Mouse (Mus musculus) intestine, embryonic 14.5 days (tissue): Measurements from ENCODE around the gene Tmem143. TPM values are rescaled to one million over a fixed set of nuclear protein-coding genes. Genes with fewer than 3 reads are reported as not detected.
A peak's percentile ranks its signal among the peaks of the same experiment; 100 is the strongest.
"Not testable (repeated sequence)": the region's sequence is repeated elsewhere in the genome, so short reads cannot be mapped to it uniquely, and the experiment has no call there.

ENCODE experiments used
- ATAC-seq: fragments of 200-750 bp; cut with Nextera tagmentation; replicated peaks from 2 replicates; pipeline ENCODE4 v1.8.0; 2017; ENCODE audit warnings: low read depth, moderate number of reproducible peaks, moderate TSS enrichment, moderate library complexity; ENCODE audit not compliant: low FRiP score, low TSS enrichment
- DNase-seq: peaks from one replicate; pipeline ENCODE4 v3.0.0-alpha.2; 2018; ENCODE audit warnings: low spot score
- H3K27ac ChIP-seq: fragments of 300-500 bp; sonication (generic); 2 replicates; pipeline ENCODE4 v1.5.1; 2014; ENCODE audit warnings: low read depth, mild to moderate bottlenecking, control low read depth
- H3K27me3 ChIP-seq: fragments of 300-500 bp; sonication (generic); replicated peaks from 2 replicates; pipeline ENCODE4 v1.6.1; 2014; ENCODE audit warnings: low read length, control low read depth; ENCODE audit not compliant: control insufficient read depth, insufficient read depth
- H3K36me3 ChIP-seq: fragments of 300-500 bp; sonication (generic); 2 replicates; pipeline ENCODE4 v1.6.1; 2014; ENCODE audit warnings: low read length, control low read depth; ENCODE audit not compliant: control insufficient read depth, insufficient read depth
- H3K4me1 ChIP-seq: fragments of 300-500 bp; sonication (generic); replicated peaks from 2 replicates; pipeline ENCODE4 v1.6.1; 2014; ENCODE audit warnings: low read length, control low read depth, mixed read lengths; ENCODE audit not compliant: control insufficient read depth, insufficient read depth
- H3K4me2 ChIP-seq: fragments of 300-500 bp; sonication (generic); 2 replicates; pipeline ENCODE4 v1.6.1; 2014; ENCODE audit warnings: low read length
- H3K4me3 ChIP-seq: fragments of 300-500 bp; sonication (generic); 2 replicates; pipeline ENCODE4 v1.5.1; 2014; ENCODE audit warnings: low read depth, low read length, control low read depth, mixed read lengths
- H3K9ac ChIP-seq: fragments of 300-500 bp; sonication (generic); 2 replicates; pipeline ENCODE4 v1.6.1; 2014; ENCODE audit warnings: mild to moderate bottlenecking, low read length
- H3K9me3 ChIP-seq: fragments of 300-500 bp; sonication (generic); 2 replicates; pipeline ENCODE4 v1.6.1; 2016; ENCODE audit warnings: low read length, control low read depth; ENCODE audit not compliant: control insufficient read depth
- WGBS: fragments of 180-500 bp; shearing (Covaris S2); extraction: QIAGEN DNeasy Blood & Tissue Kit; methylation state at CpG from one replicate; pipeline ENCODE4 v1.1.7; 2014; 5-methylcytosine and 5-hydroxymethylcytosine counted together
- polyA plus RNA-seq: library from polyadenylated mRNA; unstranded; fragments of >200 nt; fragmentation: Nextera tagmentation; extraction: Ambion mirVana; gene quantifications from 2 replicates; pipeline ENCODE4 v1.2.1, GENCODE M21; 2014

Tmem143 gene
- polyA plus RNA-seq, 1 experiment from 2014 or later: 4.3 TPM

- DNase-seq: peak; percentile 96
- no peaks in the 10 kb centered on the region for H3K9me3 ChIP-seq
- H3K27me3 ChIP-seq: no peaks in the 10 kb centered on the region
- peak overlapping the region; percentile 41 for H3K4me3 ChIP-seq
- peaks cover 6% of the 10 kb centered on the region; the same call in 1 of the 2 replicates for H3K36me3 ChIP-seq
- peak; percentile 88 for ATAC-seq
- H3K9ac ChIP-seq: peak overlapping the region; percentile 35
- WGBS: under 1% methylated on average over 37 of the region's 37 CpGs
- peak overlapping the region; percentile 93 for H3K27ac ChIP-seq
- H3K4me1 ChIP-seq: peaks cover 41% of the 10 kb centered on the region
- H3K4me2 ChIP-seq: peak overlapping the region; percentile 57
These were observed 26.4 kb downstream of the Tmem143 start for GRCm38 (mm10) chr7:45922928-45923761.

GRCm38 (mm10) chr7:45923762-45924428, 27.2 kb downstream of the Tmem143 start, which contains the start of gene Ccdc114:
Ccdc114 (plus strand) TSS chr7:45924072.
- H3K9me3 ChIP-seq: no peaks in the 10 kb centered on the region
- peaks cover 37% of the 10 kb centered on the region for H3K4me1 ChIP-seq
- peak within 1 kb of the TSS; percentile 93 for H3K27ac ChIP-seq
- DNase-seq: peak; percentile 80
- H3K36me3 ChIP-seq: peaks cover 2% of the 10 kb centered on the region; the same call in 1 of the 2 replicates
- peak within 1 kb of the TSS; percentile 35 for H3K9ac ChIP-seq
- H3K4me2 ChIP-seq: peak within 1 kb of the TSS; percentile 57
- ATAC-seq: peak; percentile 61
- H3K4me3 ChIP-seq: peak within 1 kb of the TSS; percentile 41
- no peaks in the 10 kb centered on the region for H3K27me3 ChIP-seq
- 7% methylated on average over 24 of the region's 24 CpGs for WGBS

- Histone ChIP-seq H3K4me3 (peak overlapping the region; percentile 41), H3K27ac (peak overlapping the region; percentile 93; the same call in 1 of the 2 replicates), H3K9me3 (no peaks in the 10 kb centered on the region), H3K4me2 (peak overlapping the region; percentile 57), H3K36me3 (no peaks in the 10 kb centered on the region), H3K27me3 (no peaks in the 10 kb centered on the region), H3K4me1 (peaks cover 32% of the 10 kb centered on the region), H3K9ac (peak overlapping the region; percentile 10; the same call in 1 of the 2 replicates)
- ATAC-seq: no peak
- WGBS: 16% methylated on average over 14 of the region's 14 CpGs
- DNase-seq: peak; percentile 61
These were observed 27.7 kb downstream of the Tmem143 start for GRCm38 (mm10) chr7:45924429-45924816.

GRCm38 (mm10) chr7:45928626-45929295, 32.0 kb downstream of the Tmem143 start:
- ATAC-seq: no peak
- Histone ChIP-seq H3K9ac (no peak overlapping the region), H3K4me2 (no peak overlapping the region; the same call in 1 of the 2 replicates), H3K4me3 (no peak overlapping the region), H3K27ac (no peak overlapping the region), H3K27me3 (no peaks in the 10 kb centered on the region), H3K36me3 (no peaks in the 10 kb centered on the region), H3K4me1 (no peaks in the 10 kb centered on the region; the same call in 1 of the 2 replicates), H3K9me3 (no peaks in the 10 kb centered on the region)
- DNase-seq: no peak
- 16% methylated on average over 20 of the region's 23 CpGs for WGBS

- H3K27me3 ChIP-seq: no peaks in the 10 kb centered on the region
- no peaks in the 10 kb centered on the region for H3K4me1 ChIP-seq
- no peak overlapping the region for H3K4me2 ChIP-seq
- no peaks in the 10 kb centered on the region for H3K36me3 ChIP-seq
- 89% methylated on average over 1 of the region's 1 CpGs for WGBS
- no peak overlapping the region for H3K9ac ChIP-seq
- H3K27ac ChIP-seq: no peak overlapping the region
- no peak overlapping the region for H3K4me3 ChIP-seq
- no peak for DNase-seq
- ATAC-seq: no peak
- no peaks in the 10 kb centered on the region for H3K9me3 ChIP-seq
These were observed 32.9 kb downstream of the Tmem143 start for GRCm38 (mm10) chr7:45929688-45930087.

- not testable (repeated sequence) for H3K4me3 ChIP-seq, H3K27me3 ChIP-seq, DNase-seq, H3K27ac ChIP-seq, H3K9ac ChIP-seq, H3K36me3 ChIP-seq, H3K9me3 ChIP-seq, ATAC-seq, H3K4me1 ChIP-seq, H3K4me2 ChIP-seq
- 93% methylated on average over 12 of the region's 12 CpGs for WGBS
These were observed 37.0 kb downstream of the Tmem143 start for GRCm38 (mm10) chr7:45933766-45934165.

- no peak overlapping the region for H3K4me2 ChIP-seq
- H3K36me3 ChIP-seq: no peaks in the 10 kb centered on the region
- no peak overlapping the region for H3K27ac ChIP-seq
- H3K4me3 ChIP-seq: no peak overlapping the region
- no peaks in the 10 kb centered on the region for H3K4me1 ChIP-seq
- H3K9ac ChIP-seq: no peak overlapping the region
- peak; percentile 65; the same call in 1 of the 2 replicates for ATAC-seq
- WGBS: 28% methylated on average over 7 of the region's 7 CpGs
- H3K9me3 ChIP-seq: no peaks in the 10 kb centered on the region
- no peaks in the 10 kb centered on the region for H3K27me3 ChIP-seq
- peak; percentile 80 for DNase-seq
These were observed 38.4 kb downstream of the Tmem143 start for GRCm38 (mm10) chr7:45935114-45935513.

GRCm38 (mm10) chr7:45939836-45940235, 43.1 kb downstream of the Tmem143 start:
- ATAC-seq: no peak

More at GRCm38 (mm10) chr7:45939836-45940235, 43.1 kb downstream of the Tmem143 start:
- WGBS: 41% methylated on average over 2 of the region's 2 CpGs
- H3K27me3 ChIP-seq: no peaks in the 10 kb centered on the region
- H3K27ac ChIP-seq: no peak overlapping the region
- DNase-seq: no peak
- no peak overlapping the region for H3K4me3 ChIP-seq
- no peaks in the 10 kb centered on the region for H3K9me3 ChIP-seq
- H3K4me2 ChIP-seq: no peak overlapping the region
- H3K4me1 ChIP-seq: no peaks in the 10 kb centered on the region
- H3K9ac ChIP-seq: no peak overlapping the region
- no peaks in the 10 kb centered on the region for H3K36me3 ChIP-seq
